Mouse (Mus musculus) cerebellum, adult 11-12 months (tissue): ENCODE data around the gene 1110008L16Rik.

Experiments used
- DNase-seq: peaks from one replicate; pipeline ENCODE4 v3.0.0; 2022

Gene 1110008L16Rik

GRCm38 (mm10) chr12:55396536-55396935 lies 97.2 kb downstream of the 1110008L16Rik start:
- no peak for DNase-seq

GRCm38 (mm10) chr12:55397544-55398239 lies 98.3 kb downstream of the 1110008L16Rik start:
- DNase-seq: no peak

- peak; percentile 89 for DNase-seq
Observed at GRCm38 (mm10) chr12:55398240-55399127, 99.1 kb downstream of the 1110008L16Rik start.

GRCm38 (mm10) chr12:55399128-55399677 lies 99.8 kb downstream of the 1110008L16Rik start:
- DNase-seq: no peak

- DNase-seq: no peak
Observed at GRCm38 (mm10) chr12:55407888-55408287, 108.5 kb downstream of the 1110008L16Rik start.

GRCm38 (mm10) chr12:55415255-55415654 lies 115.9 kb downstream of the 1110008L16Rik start:
- no peak for DNase-seq

GRCm38 (mm10) chr12:55415762-55416161 lies 116.4 kb downstream of the 1110008L16Rik start:
- no peak for DNase-seq

- no peak for DNase-seq
Observed at GRCm38 (mm10) chr12:55420220-55420619, 120.8 kb downstream of the 1110008L16Rik start.

GRCm38 (mm10) chr12:55422057-55422456 lies 122.7 kb downstream of the 1110008L16Rik start:
- no peak for DNase-seq

GRCm38 (mm10) chr12:55426300-55426699 lies 126.9 kb downstream of the 1110008L16Rik start:
- DNase-seq: no peak

GRCm38 (mm10) chr12:55429201-55429600 lies 129.8 kb downstream of the 1110008L16Rik start:
- no peak for DNase-seq

- no peak for DNase-seq
Observed at GRCm38 (mm10) chr12:55429956-55430355, 130.6 kb downstream of the 1110008L16Rik start.
